Mouse (Mus musculus) stomach, embryonic 14.5 days (tissue): ENCODE results near the gene Zfp423. TPM values are rescaled to one million over a fixed set of nuclear protein-coding genes. Genes with fewer than 3 reads are reported as not detected.

Source experiments
- ATAC-seq: fragments of 200-750 bp; cut with Nextera tagmentation; 2 replicates; pipeline ENCODE4 v1.8.0; 2017; ENCODE audit warnings: low read depth, moderate TSS enrichment; ENCODE audit not compliant: insufficient number of reproducible peaks, insufficient read depth, low FRiP score
- H3K27ac ChIP-seq: fragments of 300-500 bp; sonication (generic); 2 replicates; pipeline ENCODE4 v1.5.1; 2014; ENCODE audit warnings: mild to moderate bottlenecking, low read length, moderate library complexity, mixed read lengths
- H3K27me3 ChIP-seq: fragments of 300-500 bp; sonication (generic); 2 replicates; pipeline ENCODE4 v1.6.1; 2014; ENCODE audit warnings: low read length, control low read depth, mixed read lengths; ENCODE audit not compliant: control insufficient read depth, insufficient read depth
- H3K36me3 ChIP-seq: fragments of 300-500 bp; sonication (generic); 2 replicates; pipeline ENCODE4 v1.6.1; 2014; ENCODE audit warnings: mild to moderate bottlenecking, control low read depth, low read length, moderate library complexity, mixed read lengths; ENCODE audit not compliant: control insufficient read depth, insufficient read depth
- H3K4me1 ChIP-seq: fragments of 300-500 bp; sonication (generic); 2 replicates; pipeline ENCODE4 v1.6.1; 2014; ENCODE audit warnings: low read length, control low read depth, mixed read lengths; ENCODE audit not compliant: control insufficient read depth, insufficient read depth
- H3K4me2 ChIP-seq: fragments of 300-500 bp; sonication (generic); replicated peaks from 2 replicates; pipeline ENCODE4 v1.6.1; 2014; ENCODE audit warnings: low read depth, low read length, control low read depth
- H3K4me3 ChIP-seq: fragments of 300-500 bp; sonication (generic); 2 replicates; pipeline ENCODE4 v1.5.1; 2014; ENCODE audit warnings: low read depth, low read length, control low read depth
- H3K9ac ChIP-seq: fragments of 300-500 bp; sonication (generic); replicated peaks from 2 replicates; pipeline ENCODE4 v1.6.1; 2014; ENCODE audit warnings: low read depth, mild to moderate bottlenecking, control low read depth, low read length, moderate library complexity, mixed read lengths
- H3K9me3 ChIP-seq: fragments of 300-500 bp; sonication (generic); 2 replicates; pipeline ENCODE4 v1.6.1; 2016; ENCODE audit warnings: low read depth, low read length, control low read depth; ENCODE audit not compliant: control insufficient read depth
- WGBS: fragments of 180-500 bp; shearing (Covaris S2); extraction: QIAGEN DNeasy Blood & Tissue Kit; methylation state at CpG from one replicate; pipeline ENCODE4 v1.1.7; 2014; 5-methylcytosine and 5-hydroxymethylcytosine counted together
- polyA plus RNA-seq: library from polyadenylated mRNA; unstranded; fragments of >200 nt; fragmentation: Nextera tagmentation; extraction: Ambion mirVana; gene quantifications from 2 replicates; pipeline ENCODE4 v1.2.1, GENCODE M21; 2014

Gene Zfp423
- polyA plus RNA-seq, 1 experiment from 2014 or later: 13.6 TPM

GRCm38 (mm10) chr8:87772894-87773502 is 186.4 kb downstream of the Zfp423 start:
- ATAC-seq: no peak
- Histone ChIP-seq H3K4me3 (no peak overlapping the region), H3K9me3 (no peaks in the 10 kb centered on the region), H3K36me3 (no peaks in the 10 kb centered on the region), H3K4me1 (peaks cover 7% of the 10 kb centered on the region; the same call in 1 of the 2 replicates), H3K27me3 (no peaks in the 10 kb centered on the region), H3K9ac (no peak overlapping the region), H3K4me2 (no peak overlapping the region), H3K27ac (no peak overlapping the region)
- WGBS: 80% methylated on average over 14 of the region's 14 CpGs

GRCm38 (mm10) chr8:87767882-87768281 is 191.5 kb downstream of the Zfp423 start:
- H3K27ac ChIP-seq: no peak overlapping the region
- H3K9me3 ChIP-seq: no peaks in the 10 kb centered on the region
- H3K27me3 ChIP-seq: no peaks in the 10 kb centered on the region
- ATAC-seq: no peak
- no peak overlapping the region for H3K4me2 ChIP-seq
- WGBS: 82% methylated on average over 9 of the region's 9 CpGs
- no peak overlapping the region for H3K4me3 ChIP-seq
- H3K36me3 ChIP-seq: no peaks in the 10 kb centered on the region
- H3K9ac ChIP-seq: no peak overlapping the region
- no peaks in the 10 kb centered on the region for H3K4me1 ChIP-seq

DNA sequence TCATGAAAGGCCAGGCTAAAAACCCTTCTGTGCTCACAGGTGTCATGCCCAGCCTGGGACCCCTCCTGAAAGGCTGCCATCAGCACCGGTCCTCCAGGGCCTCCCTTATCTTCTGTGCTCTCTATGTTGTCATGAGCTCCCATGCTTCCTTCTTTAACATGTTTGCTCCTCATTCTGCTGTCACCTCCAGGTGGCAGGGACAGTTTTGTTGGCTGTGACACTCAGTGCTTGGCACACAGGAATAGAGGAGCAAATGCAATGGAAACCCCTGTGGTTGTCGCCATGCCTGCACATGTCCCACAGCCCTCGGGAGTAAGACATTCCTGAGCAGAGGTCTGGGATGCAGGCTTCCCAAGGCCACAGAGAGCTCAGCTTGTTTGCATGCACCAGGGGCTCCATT is 194.1 kb downstream of the Zfp423 start:
- Histone ChIP-seq H3K4me3 (no peak overlapping the region), H3K4me2 (no peak overlapping the region), H3K4me1 (no peaks in the 10 kb centered on the region), H3K36me3 (no peaks in the 10 kb centered on the region), H3K9ac (no peak overlapping the region), H3K9me3 (no peaks in the 10 kb centered on the region), H3K27ac (no peak overlapping the region), H3K27me3 (no peaks in the 10 kb centered on the region)
- no peak for ATAC-seq
- 77% methylated on average over 3 of the region's 3 CpGs for WGBS

DNA sequence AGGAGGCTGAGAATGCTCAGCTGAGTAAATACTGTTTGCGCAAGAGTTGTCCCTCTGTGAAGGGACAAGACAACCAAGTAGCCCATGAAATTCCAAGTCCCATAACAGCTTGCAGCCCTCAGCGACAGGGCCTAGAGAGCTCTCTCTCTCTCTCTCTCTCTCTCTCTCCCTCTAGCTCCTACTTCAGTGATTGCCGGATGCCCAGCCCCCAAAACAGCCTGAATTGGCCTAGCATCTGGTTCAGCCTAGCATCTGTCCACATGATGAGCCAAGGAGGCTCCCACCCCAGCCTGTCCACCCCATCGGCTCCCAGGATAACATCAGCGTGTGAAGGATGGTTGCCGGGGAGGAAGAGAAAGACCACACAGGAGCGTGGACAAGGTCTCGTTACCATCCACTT is 200.6 kb downstream of the Zfp423 start:
- no peaks in the 10 kb centered on the region for H3K36me3 ChIP-seq
- no peaks in the 10 kb centered on the region for H3K27me3 ChIP-seq
- H3K4me1 ChIP-seq: no peaks in the 10 kb centered on the region
- H3K27ac ChIP-seq: no peak overlapping the region
- no peak overlapping the region for H3K4me2 ChIP-seq
- WGBS: 58% methylated on average over 8 of the region's 8 CpGs
- H3K9ac ChIP-seq: no peak overlapping the region
- no peaks in the 10 kb centered on the region for H3K9me3 ChIP-seq
- H3K4me3 ChIP-seq: no peak overlapping the region
- ATAC-seq: no peak

- Histone ChIP-seq H3K27me3 (no peaks in the 10 kb centered on the region), H3K36me3 (no peaks in the 10 kb centered on the region), H3K4me2 (no peak overlapping the region), H3K4me1 (peaks cover 7% of the 10 kb centered on the region; the same call in 1 of the 2 replicates), H3K9me3 (no peaks in the 10 kb centered on the region), H3K9ac (no peak overlapping the region), H3K4me3 (no peak overlapping the region), H3K27ac (no peak overlapping the region)
- WGBS: 77% methylated on average over 8 of the region's 8 CpGs
- ATAC-seq: no peak
Observed at GRCm38 (mm10) chr8:87754853-87755252, 204.5 kb downstream of the Zfp423 start.

- Histone ChIP-seq H3K27ac (no peak overlapping the region), H3K36me3 (no peaks in the 10 kb centered on the region), H3K4me3 (no peak overlapping the region), H3K4me2 (no peak overlapping the region), H3K9ac (no peak overlapping the region), H3K27me3 (no peaks in the 10 kb centered on the region), H3K9me3 (no peaks in the 10 kb centered on the region), H3K4me1 (peaks cover 11% of the 10 kb centered on the region; the same call in 1 of the 2 replicates)
- ATAC-seq: no peak
- 67% methylated on average over 2 of the region's 2 CpGs for WGBS
Observed at GRCm38 (mm10) chr8:87753636-87754035, 205.8 kb downstream of the Zfp423 start.

- H3K9ac ChIP-seq: no peak overlapping the region
- no peak overlapping the region for H3K4me3 ChIP-seq
- WGBS: 65% methylated on average over 8 of the region's 8 CpGs
- no peaks in the 10 kb centered on the region for H3K9me3 ChIP-seq
- H3K27me3 ChIP-seq: no peaks in the 10 kb centered on the region
- H3K27ac ChIP-seq: no peak overlapping the region
- peaks cover 11% of the 10 kb centered on the region; the same call in 1 of the 2 replicates for H3K4me1 ChIP-seq
- no peak for ATAC-seq
- H3K4me2 ChIP-seq: no peak overlapping the region
- H3K36me3 ChIP-seq: no peaks in the 10 kb centered on the region
Observed at GRCm38 (mm10) chr8:87753148-87753547, 206.2 kb downstream of the Zfp423 start.

- Histone ChIP-seq H3K9ac (no peak overlapping the region), H3K9me3 (no peaks in the 10 kb centered on the region), H3K27me3 (no peaks in the 10 kb centered on the region), H3K27ac (no peak overlapping the region), H3K4me1 (peaks cover 14% of the 10 kb centered on the region; the same call in 1 of the 2 replicates), H3K4me3 (no peak overlapping the region), H3K36me3 (no peaks in the 10 kb centered on the region), H3K4me2 (no peak overlapping the region)
- WGBS: 51% methylated on average over 13 of the region's 13 CpGs
- no peak for ATAC-seq
Observed at GRCm38 (mm10) chr8:87752710-87753109, 206.7 kb downstream of the Zfp423 start.

DNA sequence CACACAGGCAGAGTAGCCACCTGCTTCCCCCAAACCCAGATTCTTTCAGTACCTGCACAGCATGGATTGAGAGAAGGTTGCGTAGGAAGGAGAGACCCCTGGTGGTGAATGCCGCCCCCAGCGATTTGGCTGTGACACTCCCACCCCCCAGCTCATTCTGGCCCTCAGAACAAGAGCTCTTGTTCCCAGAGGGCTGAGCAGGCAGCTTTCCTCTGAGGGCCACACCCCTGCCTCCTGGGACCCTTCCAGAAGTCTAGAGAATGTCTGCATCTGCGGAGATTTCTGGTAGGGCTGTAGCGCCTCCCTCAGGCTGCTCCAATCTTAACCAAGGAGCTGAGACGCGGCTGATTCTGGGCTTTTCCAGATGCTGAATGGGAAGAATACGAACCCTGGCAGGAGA is 211.8 kb downstream of the Zfp423 start:
- 40% methylated on average over 8 of the region's 8 CpGs for WGBS
- Histone ChIP-seq H3K27ac (peak overlapping the region; percentile 71; the same call in 1 of the 2 replicates), H3K4me3 (no peak overlapping the region), H3K4me2 (no peak overlapping the region), H3K9ac (no peak overlapping the region), H3K9me3 (no peaks in the 10 kb centered on the region), H3K27me3 (no peaks in the 10 kb centered on the region), H3K36me3 (no peaks in the 10 kb centered on the region), H3K4me1 (peaks cover 38% of the 10 kb centered on the region)
- ATAC-seq: peak; percentile 57; the same call in 1 of the 2 replicates
